Mouse (Mus musculus) neural tube, embryonic 14.5 days (tissue): ENCODE results near the gene Myo3b. TPM values are rescaled to one million over a fixed set of nuclear protein-coding genes. Genes with fewer than 3 reads are reported as not detected.
"Not testable (repeated sequence)": the region's sequence is repeated elsewhere in the genome, so short reads cannot be mapped to it uniquely, and the experiment has no call there.

Experiments used
- ATAC-seq: fragments of 200-750 bp; cut with Nextera tagmentation; 2 replicates; pipeline ENCODE4 v1.8.0; 2017; ENCODE audit warnings: low read depth, mild to moderate bottlenecking, moderate TSS enrichment, moderate library complexity
- H3K27ac ChIP-seq: fragments of 300-500 bp; sonication (generic); 2 replicates; pipeline ENCODE4 v1.5.1; 2014; ENCODE audit warnings: low read depth, mild to moderate bottlenecking, control low read depth, low read length, moderate library complexity, mixed read lengths
- H3K27me3 ChIP-seq: fragments of 300-500 bp; sonication (generic); 2 replicates; pipeline ENCODE4 v1.6.1; 2014; ENCODE audit warnings: low read length; ENCODE audit not compliant: control insufficient read depth, insufficient read depth
- H3K36me3 ChIP-seq: fragments of 300-500 bp; sonication (generic); 2 replicates; pipeline ENCODE4 v1.6.1; 2014; ENCODE audit warnings: low read length, mixed read lengths; ENCODE audit not compliant: control insufficient read depth, insufficient read depth
- H3K4me1 ChIP-seq: fragments of 300-500 bp; sonication (generic); 2 replicates; pipeline ENCODE4 v1.6.1; 2014; ENCODE audit warnings: low read length; ENCODE audit not compliant: control insufficient read depth, insufficient read depth
- H3K4me2 ChIP-seq: fragments of 300-500 bp; sonication (generic); 2 replicates; pipeline ENCODE4 v1.6.1; 2014; ENCODE audit warnings: mild to moderate bottlenecking, low read depth, low read length, control low read depth
- H3K4me3 ChIP-seq: fragments of 300-500 bp; sonication (generic); 2 replicates; pipeline ENCODE4 v1.5.1; 2014; ENCODE audit warnings: low read depth, low read length, control low read depth, mixed read lengths
- H3K9ac ChIP-seq: fragments of 300-500 bp; sonication (generic); replicated peaks from 2 replicates; pipeline ENCODE4 v1.6.1; 2014; ENCODE audit warnings: low read depth, mild to moderate bottlenecking, control low read depth, low read length, mixed read lengths
- H3K9me3 ChIP-seq: fragments of 300-500 bp; sonication (generic); 2 replicates; pipeline ENCODE4 v1.6.1; 2016; ENCODE audit warnings: low read length; ENCODE audit not compliant: control insufficient read depth
- WGBS: fragments of 180-500 bp; shearing (Covaris S2); extraction: QIAGEN DNeasy Blood & Tissue Kit; methylation state at CpG from one replicate; pipeline ENCODE4 v1.1.7; 2014; 5-methylcytosine and 5-hydroxymethylcytosine counted together
- polyA plus RNA-seq: library from polyadenylated mRNA; unstranded; fragments of >200 nt; fragmentation: Nextera tagmentation; extraction: Ambion mirVana; gene quantifications from 2 replicates; pipeline ENCODE4 v1.2.1, GENCODE M21; 2014

Myo3b gene
- polyA plus RNA-seq, 1 experiment from 2014 or later = 0.21 TPM

GRCm38 (mm10) chr2:70217800-70218199 lies 178.9 kb downstream of the Myo3b start:
- Histone ChIP-seq H3K27me3 (no peaks in the 10 kb centered on the region), H3K4me2 (no peak overlapping the region), H3K36me3 (no peaks in the 10 kb centered on the region), H3K4me3 (no peak overlapping the region), H3K27ac (no peak overlapping the region), H3K9me3 (no peaks in the 10 kb centered on the region), H3K9ac (no peak overlapping the region), H3K4me1 (peaks cover 4% of the 10 kb centered on the region; the same call in 1 of the 2 replicates)
- 84% methylated on average over 3 of the region's 3 CpGs for WGBS
- no peak for ATAC-seq

DNA sequence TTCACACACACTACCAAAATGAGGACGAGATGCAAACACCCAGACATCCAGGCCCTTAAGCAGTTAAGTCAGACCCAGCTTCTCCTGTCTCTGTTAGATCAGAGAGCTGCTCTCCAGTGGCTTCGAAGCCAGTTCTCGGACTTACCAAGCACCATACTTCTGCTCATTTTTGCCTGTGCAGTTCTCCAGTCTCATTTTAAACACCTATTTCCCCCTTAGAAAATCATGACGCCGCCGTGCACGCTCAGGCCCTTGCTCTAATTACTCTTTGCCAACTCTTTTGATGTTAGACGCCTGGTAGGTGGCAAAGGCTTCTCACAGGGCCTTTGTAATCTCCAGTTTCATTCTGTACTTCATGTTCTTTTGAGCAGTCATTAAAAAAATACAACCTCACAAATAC lies 179.5 kb downstream of the Myo3b start:
- H3K9me3 ChIP-seq = no peaks in the 10 kb centered on the region
- no peak for ATAC-seq
- H3K9ac ChIP-seq = no peak overlapping the region
- 59% methylated on average over 8 of the region's 8 CpGs for WGBS
- no peaks in the 10 kb centered on the region for H3K27me3 ChIP-seq
- H3K4me3 ChIP-seq = no peak overlapping the region
- no peak overlapping the region for H3K4me2 ChIP-seq
- H3K36me3 ChIP-seq = no peaks in the 10 kb centered on the region
- peaks cover 4% of the 10 kb centered on the region; the same call in 1 of the 2 replicates for H3K4me1 ChIP-seq
- no peak overlapping the region for H3K27ac ChIP-seq

GRCm38 (mm10) chr2:70226679-70227078 lies 187.8 kb downstream of the Myo3b start:
- WGBS = 14% methylated on average over 3 of the region's 3 CpGs
- no peak overlapping the region for H3K9ac ChIP-seq
- no peak overlapping the region for H3K4me3 ChIP-seq
- H3K4me2 ChIP-seq = no peak overlapping the region
- 0 out of 2 replicates have a peak, but pooled peaks cover 2% of the 10 kb centered on the region for H3K27me3 ChIP-seq
- no peaks in the 10 kb centered on the region for H3K9me3 ChIP-seq
- ATAC-seq = no peak
- H3K36me3 ChIP-seq = no peaks in the 10 kb centered on the region
- no peak overlapping the region for H3K27ac ChIP-seq
- H3K4me1 ChIP-seq = no peaks in the 10 kb centered on the region

DNA sequence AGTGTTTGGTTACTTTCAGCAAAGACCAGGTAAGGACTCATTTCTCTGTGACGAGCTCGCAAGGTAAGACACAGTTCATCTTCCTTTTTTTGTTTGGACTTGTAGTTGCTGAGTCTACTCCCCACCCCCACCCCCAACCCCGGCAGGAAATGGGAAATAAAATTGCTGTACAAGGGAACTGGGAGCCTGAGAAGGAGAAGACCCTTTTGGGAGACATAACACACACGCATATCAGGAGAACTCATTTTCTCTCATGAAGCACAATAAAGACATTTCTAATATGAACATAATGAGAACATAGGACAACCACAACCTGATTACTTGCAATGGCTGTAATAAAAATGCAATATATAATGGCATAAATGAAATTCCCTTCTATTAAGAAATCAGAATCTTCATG lies 195.5 kb downstream of the Myo3b start:
- WGBS = 59% methylated on average over 4 of the region's 4 CpGs
- not testable (repeated sequence) for H3K9me3 ChIP-seq, H3K4me2 ChIP-seq, H3K9ac ChIP-seq, H3K4me3 ChIP-seq, H3K27ac ChIP-seq, H3K36me3 ChIP-seq, H3K4me1 ChIP-seq, H3K27me3 ChIP-seq
- peak; percentile 58; the same call in 1 of the 2 replicates for ATAC-seq

GRCm38 (mm10) chr2:70245981-70246380 lies 207.1 kb downstream of the Myo3b start:
- WGBS = 79% methylated on average over 4 of the region's 4 CpGs
- no peak overlapping the region for H3K4me2 ChIP-seq
- H3K27ac ChIP-seq = no peak overlapping the region
- no peaks in the 10 kb centered on the region for H3K9me3 ChIP-seq
- no peaks in the 10 kb centered on the region for H3K4me1 ChIP-seq
- H3K9ac ChIP-seq = no peak overlapping the region
- H3K36me3 ChIP-seq = no peaks in the 10 kb centered on the region
- H3K27me3 ChIP-seq = no peaks in the 10 kb centered on the region
- no peak overlapping the region for H3K4me3 ChIP-seq
- no peak for ATAC-seq

DNA sequence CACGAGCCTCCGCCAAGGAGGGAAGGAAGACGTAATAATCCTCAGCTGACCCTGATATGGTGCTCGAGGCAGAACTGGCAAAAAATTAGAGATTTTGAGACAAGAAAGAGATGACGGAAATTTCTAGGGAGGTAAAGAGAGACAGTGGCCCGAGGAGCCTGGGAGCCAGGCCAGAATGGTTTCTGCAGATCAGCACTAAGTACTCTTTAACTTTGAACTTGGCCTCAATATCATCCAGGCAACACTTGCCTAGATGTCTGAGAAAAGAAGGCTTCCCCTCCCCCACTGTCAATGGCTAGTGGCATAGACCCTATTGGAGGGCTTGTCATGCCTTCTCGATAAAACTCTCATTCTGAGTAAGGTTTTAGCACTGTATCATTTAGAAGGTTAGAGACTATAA lies 209.7 kb downstream of the Myo3b start:
- no peaks in the 10 kb centered on the region for H3K36me3 ChIP-seq
- no peaks in the 10 kb centered on the region for H3K9me3 ChIP-seq
- H3K4me2 ChIP-seq = no peak overlapping the region
- H3K27me3 ChIP-seq = no peaks in the 10 kb centered on the region
- WGBS = 84% methylated on average over 7 of the region's 7 CpGs
- no peak overlapping the region for H3K27ac ChIP-seq
- ATAC-seq = no peak
- no peak overlapping the region for H3K9ac ChIP-seq
- no peak overlapping the region for H3K4me3 ChIP-seq
- H3K4me1 ChIP-seq = no peaks in the 10 kb centered on the region

DNA sequence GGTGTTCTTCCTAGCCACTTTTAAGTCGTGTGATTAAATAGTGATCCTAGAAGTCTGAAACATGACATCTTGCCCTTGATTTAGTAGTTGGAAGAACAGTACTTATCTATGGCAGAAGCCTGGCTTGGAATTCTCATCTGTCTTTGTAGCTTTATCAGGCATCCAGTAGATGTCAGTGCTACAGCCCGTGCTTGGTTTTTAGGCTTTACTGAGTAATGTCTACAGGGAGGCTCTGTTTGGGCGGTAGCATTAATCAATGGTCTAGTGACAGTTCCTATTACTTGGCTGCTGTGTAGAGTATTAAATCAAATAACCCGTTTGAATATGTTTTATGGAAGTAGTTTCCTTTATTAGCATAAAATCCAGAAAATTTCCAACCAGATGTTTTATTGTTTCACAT lies 210.9 kb downstream of the Myo3b start:
- no peak for ATAC-seq
- H3K9ac ChIP-seq = no peak overlapping the region
- H3K4me3 ChIP-seq = no peak overlapping the region
- no peaks in the 10 kb centered on the region for H3K4me1 ChIP-seq
- no peaks in the 10 kb centered on the region for H3K36me3 ChIP-seq
- no peaks in the 10 kb centered on the region for H3K27me3 ChIP-seq
- 63% methylated on average over 4 of the region's 4 CpGs for WGBS
- H3K27ac ChIP-seq = no peak overlapping the region
- no peaks in the 10 kb centered on the region for H3K9me3 ChIP-seq
- H3K4me2 ChIP-seq = no peak overlapping the region

GRCm38 (mm10) chr2:70251256-70251655 lies 212.3 kb downstream of the Myo3b start:
- H3K9me3 ChIP-seq = no peaks in the 10 kb centered on the region
- no peak overlapping the region for H3K4me3 ChIP-seq
- H3K27ac ChIP-seq = no peak overlapping the region
- no peaks in the 10 kb centered on the region for H3K36me3 ChIP-seq
- no peak overlapping the region for H3K4me2 ChIP-seq
- 91% methylated on average over 10 of the region's 10 CpGs for WGBS
- ATAC-seq = no peak
- no peaks in the 10 kb centered on the region for H3K27me3 ChIP-seq
- no peaks in the 10 kb centered on the region for H3K4me1 ChIP-seq
- H3K9ac ChIP-seq = no peak overlapping the region

DNA sequence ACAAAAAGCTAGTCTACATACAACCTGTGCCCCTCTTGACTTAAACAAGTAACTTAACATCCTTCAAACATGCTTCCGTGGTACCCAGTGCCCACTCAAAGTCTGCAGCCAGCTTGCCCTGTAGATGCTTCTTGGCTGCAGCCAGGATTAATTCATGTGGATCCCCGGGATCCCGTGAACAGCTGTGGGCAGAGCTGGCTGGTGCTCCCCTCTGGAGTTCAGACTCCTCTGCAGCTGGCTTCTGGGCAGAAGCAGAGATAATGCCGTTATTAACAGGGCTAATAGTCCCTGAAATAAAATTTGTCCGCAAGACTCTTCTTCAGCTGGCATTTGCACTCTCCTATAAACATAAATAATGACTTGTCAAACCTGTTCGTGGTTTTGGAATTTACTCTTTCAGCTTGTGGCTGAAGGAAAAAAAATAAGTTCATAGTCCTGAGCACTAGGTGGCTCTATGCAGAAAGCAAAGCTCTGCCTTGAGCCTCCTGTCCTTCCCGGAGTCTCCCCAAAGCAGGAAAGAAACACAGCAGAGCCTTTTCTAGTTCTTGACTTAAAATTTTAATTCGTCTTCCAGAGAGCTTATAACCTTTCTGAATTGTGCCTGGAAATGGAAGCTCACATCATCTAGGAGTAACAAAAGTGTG lies 220.6 kb downstream of the Myo3b start:
- H3K27ac ChIP-seq = no peak overlapping the region
- no peak overlapping the region for H3K4me3 ChIP-seq
- 19% methylated on average over 8 of the region's 8 CpGs for WGBS
- no peaks in the 10 kb centered on the region for H3K4me1 ChIP-seq
- no peaks in the 10 kb centered on the region for H3K36me3 ChIP-seq
- H3K27me3 ChIP-seq = no peaks in the 10 kb centered on the region
- peak; percentile 69; the same call in 1 of the 2 replicates for ATAC-seq
- no peak overlapping the region for H3K9ac ChIP-seq
- H3K4me2 ChIP-seq = no peak overlapping the region
- no peaks in the 10 kb centered on the region for H3K9me3 ChIP-seq
